Mouse (Mus musculus): ENCODE measurements around the gene Coq4. TPM values are rescaled to one million over a fixed set of nuclear protein-coding genes. Genes with fewer than 3 reads are reported as not detected.

Gene Coq4
- polyA plus RNA-seq, 1 experiment from 2014 or later, result 21.8 TPM

DNA sequence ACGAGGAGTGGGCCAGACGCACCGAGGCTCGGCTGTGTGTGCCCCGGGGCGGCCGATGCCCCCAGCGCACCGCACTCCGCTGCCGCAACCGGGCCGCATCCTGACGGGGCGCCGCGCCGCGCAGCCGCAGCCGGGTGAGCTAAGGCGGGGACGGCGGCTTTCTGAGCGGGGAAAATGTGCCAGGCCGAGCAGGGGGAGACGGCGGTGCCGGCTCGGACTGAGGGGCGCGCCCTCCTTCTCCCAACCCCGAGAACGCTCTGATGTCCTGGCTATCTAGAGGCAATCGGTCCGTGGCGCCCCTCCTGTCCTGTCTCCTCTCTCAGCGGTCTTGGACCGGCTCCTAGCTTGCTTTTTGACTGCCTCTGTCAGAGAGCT lies 15.5 kb downstream of the Coq4 start:
- peaks cover 12% of the 10 kb centered on the region for H3K4me1 ChIP-seq
- peaks cover 23% of the 10 kb centered on the region for H3K36me3 ChIP-seq
- ATAC-seq, result no peak; the same call in none of the 2 replicates
- H3K27me3 ChIP-seq (replicated peaks), result peaks cover 47% of the 10 kb centered on the region
- H3K4me3 ChIP-seq, result peak overlapping the region; percentile 69
- no peaks in the 10 kb centered on the region for H3K9me3 ChIP-seq (replicated peaks)
- H3K9ac ChIP-seq, result peak overlapping the region; percentile 82
- H3K4me2 ChIP-seq, result peak overlapping the region; percentile 98
- 0 out of 2 replicates have a peak overlapping the region, but pooled peaks have one; percentile 27 for H3K27ac ChIP-seq
- WGBS (ENCODE audit: insufficient replicate concordance), result 0% methylated on average over 37 of the region's 39 CpGs

DNA sequence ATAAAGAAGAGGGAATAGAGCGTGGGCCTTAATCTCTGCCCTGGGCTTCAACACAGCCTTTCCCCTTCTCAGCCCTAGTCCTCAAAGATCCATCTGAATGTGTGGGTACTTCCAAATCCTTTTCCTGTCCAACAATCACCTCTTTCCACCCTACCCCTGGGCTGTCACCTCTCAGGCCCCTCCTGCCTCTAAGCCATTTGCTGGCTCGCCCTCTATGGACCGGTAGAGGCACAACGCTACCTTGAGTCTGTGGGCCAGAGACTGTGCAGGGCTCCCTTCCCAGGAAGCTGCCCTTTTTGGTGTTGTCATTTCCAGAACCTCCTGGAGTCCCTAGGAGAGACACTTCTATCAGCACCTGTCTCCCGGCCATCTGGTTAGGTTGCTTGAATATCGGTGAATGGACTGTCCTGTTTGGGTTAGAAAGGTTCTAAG lies 16.1 kb downstream of the Coq4 start:
- Histone ChIP-seq H3K27ac (no peak overlapping the region), H3K9ac (peak overlapping the region; percentile 82), H3K27me3 (replicated peaks) (peaks cover 47% of the 10 kb centered on the region), H3K4me2 (peak overlapping the region; percentile 98), H3K9me3 (replicated peaks) (no peaks in the 10 kb centered on the region), H3K4me1 (peaks cover 12% of the 10 kb centered on the region), H3K36me3 (peaks cover 28% of the 10 kb centered on the region), H3K4me3 (peak overlapping the region; percentile 69)
- ATAC-seq, result no peak
- WGBS (ENCODE audit: insufficient replicate concordance), result 24% methylated on average over 6 of the region's 6 CpGs

DNA sequence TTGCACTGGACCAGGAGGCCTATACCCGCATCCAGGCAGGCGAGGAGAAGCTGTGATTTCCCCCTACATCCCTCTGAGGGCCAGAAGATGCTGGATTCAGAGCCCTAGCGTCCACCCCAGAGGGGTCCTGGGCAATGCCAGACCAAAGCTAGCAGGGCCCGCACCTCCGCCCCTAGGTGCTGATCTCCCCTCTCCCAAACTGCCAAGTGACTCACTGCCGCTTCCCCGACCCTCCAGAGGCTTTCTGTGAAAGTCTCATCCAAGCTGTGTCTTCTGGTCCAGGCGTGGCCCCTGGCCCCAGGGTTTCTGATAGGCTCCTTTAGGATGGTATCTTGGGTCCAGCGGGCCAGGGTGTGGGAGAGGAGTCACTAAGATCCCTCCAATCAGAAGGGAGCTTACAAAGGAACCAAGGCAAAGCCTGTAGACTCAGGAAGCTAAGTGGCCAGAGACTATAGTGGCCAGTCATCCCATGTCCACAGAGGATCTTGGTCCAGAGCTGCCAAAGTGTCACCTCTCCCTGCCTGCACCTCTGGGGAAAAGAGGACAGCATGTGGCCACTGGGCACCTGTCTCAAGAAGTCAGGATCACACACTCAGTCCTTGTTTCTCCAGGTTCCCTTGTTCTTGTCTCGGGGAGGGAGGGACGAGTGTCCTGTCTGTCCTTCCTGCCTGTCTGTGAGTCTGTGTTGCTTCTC lies 28.5 kb downstream of the Coq4 start:
- Histone ChIP-seq H3K27ac (no peak overlapping the region), H3K9me3 (replicated peaks) (no peaks in the 10 kb centered on the region), H3K27me3 (replicated peaks) (no peaks in the 10 kb centered on the region), H3K4me3 (no peak overlapping the region), H3K9ac (no peak overlapping the region), H3K4me2 (no peak overlapping the region), H3K4me1 (peaks cover 23% of the 10 kb centered on the region), H3K36me3 (peaks cover 19% of the 10 kb centered on the region)
- WGBS (ENCODE audit: insufficient replicate concordance), result 69% methylated on average over 11 of the region's 11 CpGs
- no peak for ATAC-seq

DNA sequence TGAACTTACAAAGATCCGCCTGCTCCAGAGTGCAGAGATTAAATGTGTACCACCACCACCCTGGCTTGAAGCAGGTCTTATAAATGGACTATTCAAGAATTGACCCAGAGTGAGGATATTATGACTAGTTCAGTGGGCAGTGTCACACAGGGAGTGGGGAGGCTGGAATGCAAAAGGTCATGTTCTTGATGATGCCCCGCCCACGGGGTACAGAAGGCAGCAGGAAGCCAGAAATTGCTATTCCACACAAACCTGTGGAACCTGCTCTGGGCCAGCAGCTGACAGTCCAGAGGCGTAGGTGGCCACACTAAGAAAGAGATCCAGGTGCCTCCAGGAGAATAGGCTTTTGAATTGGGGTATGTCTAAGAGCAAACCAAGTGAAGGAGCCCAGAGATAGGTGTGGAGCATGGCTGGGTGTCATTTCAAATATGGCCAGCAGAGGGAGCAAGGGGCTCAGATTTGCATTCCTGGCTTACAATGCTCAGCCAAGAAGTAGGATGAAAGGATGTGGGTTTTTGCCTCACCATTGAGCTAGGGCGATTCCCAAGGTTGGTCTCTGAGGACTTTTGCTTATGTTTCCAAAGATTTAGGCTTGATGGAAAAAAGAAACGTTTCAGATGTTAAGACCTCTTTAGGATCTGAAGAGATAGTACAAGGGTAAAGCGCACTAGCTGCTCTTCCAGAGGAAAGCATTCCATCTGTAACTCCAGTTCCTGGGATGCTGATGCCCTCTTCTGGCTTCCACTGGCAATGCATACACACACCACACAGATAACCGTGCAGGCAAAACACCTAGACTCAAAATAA lies 30.3 kb downstream of the Coq4 start:
- no peak; the same call in 1 of the 2 replicates for ATAC-seq
- no peak overlapping the region for H3K4me3 ChIP-seq

DNA sequence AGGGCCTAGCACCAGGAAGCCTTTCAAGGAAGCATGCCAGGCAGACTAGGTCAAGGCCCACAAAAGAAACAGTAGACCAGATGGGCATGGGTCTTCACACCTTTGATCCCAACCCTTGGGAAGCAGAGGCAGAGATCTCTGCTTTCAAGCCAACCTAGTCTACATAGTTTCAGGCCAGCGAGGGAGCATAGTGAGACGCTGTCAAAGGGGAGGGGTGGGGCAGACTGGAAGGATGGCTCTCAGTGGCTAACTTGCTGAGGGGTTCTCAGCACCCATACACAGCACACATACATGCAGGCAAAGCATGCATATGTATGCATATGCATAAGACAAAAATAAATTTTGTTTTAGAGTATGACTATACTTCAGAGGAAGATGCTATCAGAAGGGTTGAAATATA lies 32.1 kb downstream of the Coq4 start:
- Histone ChIP-seq H3K4me2 (peak overlapping the region; percentile 87), H3K27ac (no peak overlapping the region), H3K27me3 (replicated peaks) (no peaks in the 10 kb centered on the region), H3K9me3 (replicated peaks) (no peaks in the 10 kb centered on the region), H3K4me1 (peaks cover 25% of the 10 kb centered on the region), H3K9ac (no peak overlapping the region), H3K36me3 (peaks cover 2% of the 10 kb centered on the region), H3K4me3 (no peak overlapping the region)
- WGBS (ENCODE audit: insufficient replicate concordance), result 27% methylated on average over 2 of the region's 2 CpGs
- ATAC-seq, result no peak

More for the DNA sequence above, 30.3 kb downstream of the Coq4 start:
- H3K27ac ChIP-seq, result no peak overlapping the region
- peaks cover 10% of the 10 kb centered on the region for H3K36me3 ChIP-seq
- WGBS (ENCODE audit: insufficient replicate concordance), result 39% methylated on average over 8 of the region's 8 CpGs
- no peak overlapping the region for H3K4me2 ChIP-seq
- H3K27me3 ChIP-seq (replicated peaks), result no peaks in the 10 kb centered on the region
- no peak overlapping the region for H3K9ac ChIP-seq
- H3K4me1 ChIP-seq, result peaks cover 25% of the 10 kb centered on the region
- H3K9me3 ChIP-seq (replicated peaks), result no peaks in the 10 kb centered on the region

DNA sequence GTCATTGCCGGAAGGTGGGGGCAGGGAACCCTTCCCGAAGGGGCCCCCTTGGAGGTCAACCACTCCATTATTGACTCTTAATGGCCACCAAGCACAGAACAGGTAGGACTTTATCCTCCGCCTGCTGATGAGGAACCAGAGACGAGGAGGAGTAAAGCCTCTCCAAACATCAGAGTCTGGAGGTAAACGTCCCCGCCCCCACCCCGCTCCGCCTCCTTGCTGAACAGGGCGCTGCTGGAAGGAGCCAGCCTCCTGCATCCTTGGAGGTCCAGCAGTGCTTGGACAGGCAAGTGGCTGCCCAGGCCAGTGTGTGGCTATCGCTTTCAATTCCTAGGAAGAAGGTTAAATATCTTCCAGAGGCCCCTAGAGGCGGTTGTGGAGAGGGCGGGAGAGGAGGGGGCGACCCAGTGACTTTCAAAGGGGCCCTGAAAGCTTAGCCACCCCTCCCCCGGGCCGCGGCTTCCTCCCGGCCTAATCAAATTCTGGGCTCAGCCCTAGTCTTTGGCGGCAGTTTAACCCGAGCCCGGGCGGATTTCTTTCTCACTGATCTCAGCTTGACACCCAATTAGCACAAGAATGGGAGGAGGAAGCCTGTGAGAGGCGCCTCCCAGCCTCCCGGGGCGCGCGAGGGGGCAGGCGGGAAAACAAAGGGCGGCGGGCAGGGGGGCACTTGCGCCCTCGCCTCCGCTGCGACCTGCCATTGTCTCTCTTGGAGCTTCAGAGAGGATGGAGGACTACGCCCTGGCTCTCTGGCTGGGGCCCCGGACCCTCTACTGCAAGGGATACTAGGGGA lies 32.9 kb downstream of the Coq4 start, which contains the start of gene Urm1:
Urm1 (plus strand) TSS at position 51 of the 793 bp plus-strand sequence.
- peak within 1 kb of the TSS; percentile 74 for H3K27ac ChIP-seq
- H3K27me3 ChIP-seq (replicated peaks), result no peaks in the 10 kb centered on the region
- H3K4me3 ChIP-seq, result peak within 1 kb of the TSS; percentile 57
- peak; percentile 71 for ATAC-seq
- WGBS (ENCODE audit: insufficient replicate concordance), result 3% methylated on average over 35 of the region's 35 CpGs
- H3K9me3 ChIP-seq (replicated peaks), result no peaks in the 10 kb centered on the region
- H3K36me3 ChIP-seq, result no peaks in the 10 kb centered on the region
- peak within 1 kb of the TSS; percentile 64 for H3K9ac ChIP-seq
- H3K4me1 ChIP-seq, result peaks cover 25% of the 10 kb centered on the region
- H3K4me2 ChIP-seq, result peak within 1 kb of the TSS; percentile 87

DNA sequence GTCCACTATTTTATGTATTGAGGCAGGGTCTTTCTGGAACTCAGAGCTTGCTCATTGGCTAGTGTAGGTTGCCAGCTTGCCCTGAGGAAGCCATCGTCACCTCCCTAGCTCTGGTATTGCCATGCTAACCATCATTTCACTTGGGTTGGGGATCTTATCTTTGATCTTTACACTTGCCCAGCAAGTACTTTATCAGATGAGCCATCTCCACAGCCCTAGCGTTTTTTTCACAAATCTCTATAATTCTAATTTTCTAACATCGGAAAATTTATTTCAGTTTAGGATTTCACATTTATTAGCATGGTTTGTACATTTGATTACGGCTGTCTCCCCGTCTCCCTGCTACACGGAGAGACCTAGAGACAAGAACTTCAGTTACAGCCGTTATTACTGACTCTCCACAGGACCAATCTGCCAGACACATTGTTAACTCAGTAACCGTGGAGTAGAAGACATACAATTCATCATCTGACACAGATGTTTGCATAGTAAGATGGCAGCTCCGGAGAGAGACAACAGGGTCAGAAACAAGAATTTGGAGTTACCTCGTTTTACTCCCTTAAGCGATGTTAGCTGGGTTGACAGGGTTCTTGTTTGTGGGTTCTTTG lies 39.1 kb downstream of the Coq4 start:
- Histone ChIP-seq H3K4me1 (peaks cover 22% of the 10 kb centered on the region), H3K4me3 (peak overlapping the region; percentile 94), H3K9ac (peak overlapping the region; percentile 79), H3K9me3 (replicated peaks) (no peaks in the 10 kb centered on the region), H3K27ac (peak overlapping the region; percentile 85), H3K4me2 (peak overlapping the region; percentile 88), H3K27me3 (replicated peaks) (no peaks in the 10 kb centered on the region), H3K36me3 (peaks cover 7% of the 10 kb centered on the region)
- ATAC-seq, result no peak
- 8% methylated on average over 11 of the region's 11 CpGs for WGBS (ENCODE audit: insufficient replicate concordance)

DNA sequence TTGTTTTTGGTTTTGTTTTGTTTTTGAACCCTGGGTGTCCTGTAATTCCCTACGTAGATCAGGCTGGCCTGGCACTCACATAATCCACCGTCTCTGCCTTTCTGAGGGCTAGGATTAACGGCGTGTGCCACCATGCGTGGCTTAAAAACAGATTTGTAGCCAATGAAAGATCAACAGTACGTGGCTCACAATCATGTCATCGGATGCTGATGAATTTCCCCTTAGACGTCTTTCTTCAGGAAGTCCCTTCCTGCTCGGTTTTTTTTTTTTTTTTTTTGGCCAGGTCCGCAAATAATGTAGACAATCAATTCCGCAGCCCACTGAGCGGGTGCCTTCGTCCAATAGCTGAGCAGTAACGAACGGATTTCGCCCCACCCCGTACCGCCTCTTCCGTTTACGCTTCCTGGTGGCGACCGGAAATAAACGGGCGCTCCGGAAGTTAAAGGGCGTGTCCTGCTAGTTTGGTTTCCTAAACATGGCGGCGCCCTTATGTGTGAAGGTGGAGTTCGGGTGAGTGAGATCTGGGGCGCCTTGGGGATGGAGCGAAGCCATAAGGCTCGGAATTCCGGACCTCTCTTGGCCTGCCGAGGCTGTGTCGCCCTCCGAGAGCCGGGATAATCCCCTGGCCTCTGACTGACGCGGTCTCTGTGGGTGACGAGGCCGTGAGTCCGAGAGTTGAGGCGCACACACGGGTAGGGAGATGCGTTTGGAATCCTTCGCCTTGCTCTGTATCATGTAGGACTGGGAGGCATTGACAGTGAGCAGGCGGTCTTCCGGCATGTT lies 39.8 kb downstream of the Coq4 start:
- Histone ChIP-seq H3K4me3 (peak overlapping the region; percentile 94), H3K9me3 (replicated peaks) (no peaks in the 10 kb centered on the region), H3K9ac (peak overlapping the region; percentile 79), H3K36me3 (peaks cover 13% of the 10 kb centered on the region), H3K4me2 (peak overlapping the region; percentile 88), H3K4me1 (peaks cover 22% of the 10 kb centered on the region), H3K27me3 (replicated peaks) (no peaks in the 10 kb centered on the region), H3K27ac (peak overlapping the region; percentile 85)
- 1% methylated on average over 48 of the region's 48 CpGs for WGBS (ENCODE audit: insufficient replicate concordance)
- peak; percentile 95 for ATAC-seq

DNA sequence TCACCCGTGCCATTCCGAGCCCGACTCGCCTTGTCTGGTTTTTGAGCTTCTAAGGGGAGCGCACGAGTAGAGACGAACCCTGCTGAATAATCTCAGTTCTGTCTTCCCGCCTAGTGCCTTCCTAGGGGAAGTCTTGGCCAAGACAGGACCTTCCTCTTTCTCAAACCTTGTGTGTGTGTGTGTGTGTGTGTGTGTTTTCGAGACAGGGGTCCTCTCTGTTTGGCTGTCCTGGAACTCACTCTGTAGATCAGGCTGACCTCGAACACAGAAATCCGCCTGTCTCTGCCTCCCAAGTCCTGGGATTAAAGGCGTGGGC lies 40.4 kb downstream of the Coq4 start:
- Histone ChIP-seq H3K36me3 (peaks cover 16% of the 10 kb centered on the region), H3K4me1 (peaks cover 22% of the 10 kb centered on the region), H3K9me3 (replicated peaks) (no peaks in the 10 kb centered on the region), H3K4me2 (peak overlapping the region; percentile 88), H3K4me3 (peak overlapping the region; percentile 94), H3K27ac (peak overlapping the region; percentile 71), H3K9ac (peak overlapping the region; percentile 79), H3K27me3 (replicated peaks) (no peaks in the 10 kb centered on the region)
- WGBS (ENCODE audit: insufficient replicate concordance), result under 1% methylated on average over 12 of the region's 12 CpGs
- ATAC-seq, result no peak

DNA sequence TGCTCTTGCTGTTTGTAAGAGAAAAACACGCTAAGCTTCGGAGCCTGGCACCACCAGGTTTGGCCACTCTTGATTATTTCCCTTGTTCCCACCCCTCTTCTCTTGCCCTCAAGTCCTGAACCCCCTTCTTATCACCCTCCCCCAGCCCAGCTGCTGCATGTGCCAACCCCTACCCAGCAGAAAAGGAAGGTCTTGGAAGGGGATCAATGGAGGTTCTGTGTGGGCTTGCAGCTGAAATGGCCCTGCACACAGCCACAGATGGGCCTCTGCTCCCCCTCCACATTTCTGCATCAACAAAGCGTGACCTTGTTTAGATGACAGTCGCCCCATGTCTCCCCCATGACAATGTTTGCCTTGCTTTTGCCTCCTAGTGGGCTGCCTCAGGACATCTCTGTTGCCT lies 43.8 kb downstream of the Coq4 start:
- ATAC-seq, result no peak
- 77% methylated on average over 4 of the region's 4 CpGs for WGBS (ENCODE audit: insufficient replicate concordance)

DNA sequence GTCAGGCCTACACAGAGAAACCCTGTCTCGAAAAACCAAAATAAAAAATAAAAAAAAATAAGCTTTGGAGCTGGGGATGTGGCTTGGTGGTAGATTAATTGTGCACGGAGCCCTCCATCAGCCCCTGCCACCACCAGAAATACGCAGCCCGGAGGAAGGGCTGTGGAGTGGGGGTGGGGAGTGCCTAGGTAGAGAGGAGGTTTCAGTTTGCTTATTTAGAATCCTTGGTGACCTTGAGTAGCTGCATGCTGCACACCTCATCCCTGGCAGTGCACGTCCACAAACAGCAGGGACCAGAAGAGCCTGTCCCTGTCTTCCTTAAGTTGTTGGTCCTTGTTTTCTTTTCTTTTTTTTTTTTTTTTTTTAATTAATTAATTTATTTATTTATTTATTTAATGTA lies 46.5 kb downstream of the Coq4 start:
- no peak for ATAC-seq
- H3K36me3 ChIP-seq, result peaks cover 64% of the 10 kb centered on the region
- no peaks in the 10 kb centered on the region for H3K27me3 ChIP-seq (replicated peaks)
- no peak overlapping the region for H3K27ac ChIP-seq
- no peak overlapping the region for H3K4me2 ChIP-seq
- no peak overlapping the region for H3K4me3 ChIP-seq
- H3K9ac ChIP-seq, result no peak overlapping the region
- peaks cover 2% of the 10 kb centered on the region; the same call in 1 of the 2 replicates for H3K4me1 ChIP-seq
- 80% methylated on average over 5 of the region's 5 CpGs for WGBS (ENCODE audit: insufficient replicate concordance)
- no peaks in the 10 kb centered on the region for H3K9me3 ChIP-seq (replicated peaks)

More for the DNA sequence above, 43.8 kb downstream of the Coq4 start:
- Histone ChIP-seq H3K36me3 (peaks cover 47% of the 10 kb centered on the region), H3K4me1 (peaks cover 19% of the 10 kb centered on the region), H3K9ac (no peak overlapping the region), H3K27me3 (replicated peaks) (no peaks in the 10 kb centered on the region), H3K9me3 (replicated peaks) (no peaks in the 10 kb centered on the region), H3K4me2 (no peak overlapping the region), H3K27ac (no peak overlapping the region), H3K4me3 (no peak overlapping the region)

Data from liver, embryonic 12.5 days (tissue).